Mouse (Mus musculus): ENCODE results near the gene Clstn1.

DNA sequence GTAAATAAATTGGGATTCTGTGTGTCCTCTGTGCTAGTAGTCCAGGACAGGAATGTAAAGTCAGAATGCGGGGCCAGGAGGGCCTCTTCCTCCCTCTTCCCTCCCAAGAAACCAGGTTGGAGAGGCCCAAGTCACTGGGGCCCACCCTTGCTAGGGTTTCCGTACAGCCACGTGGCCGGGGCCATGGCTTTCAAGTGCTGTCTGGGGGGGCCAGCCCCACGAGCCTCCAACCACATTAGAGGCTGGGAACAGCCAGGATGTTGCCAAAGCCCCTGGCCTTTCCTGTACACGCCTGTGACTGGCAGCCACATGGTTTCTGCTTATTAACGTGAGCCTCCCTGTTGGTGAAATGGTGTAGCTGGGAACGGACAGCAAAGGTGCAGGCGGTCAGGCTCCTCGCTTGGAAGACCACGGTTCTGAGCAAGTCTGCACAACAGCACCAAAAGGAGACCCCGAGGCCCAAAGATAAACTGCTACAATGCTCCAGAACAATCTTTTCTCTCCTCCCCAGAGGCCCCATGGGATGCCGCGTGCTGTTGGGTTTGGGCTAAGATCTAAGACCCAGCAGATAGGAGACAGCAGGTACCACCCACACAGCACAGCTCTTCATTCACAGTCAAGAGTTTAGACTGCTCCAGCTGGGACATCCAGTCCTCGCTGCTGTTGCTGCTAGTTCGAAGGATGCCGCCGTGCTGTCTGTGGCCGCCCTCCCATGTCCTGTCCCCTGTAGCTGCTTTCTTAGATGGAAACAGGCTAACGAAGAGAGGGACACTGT lies 62.0 kb downstream of the Clstn1 start:
- no peak for TF ChIP-seq CTCF (IDR thresholded peaks at IDR 0.05; ENCODE audit: extremely low read depth, insufficient read depth, insufficient read length, insufficient replicate concordance)
- TF ChIP-seq POLR2A (IDR thresholded peaks at IDR 0.05; ENCODE audit: low read depth, low read length): no peak
